ENCODE assay signal across 13 mouse cellular contexts in the genomic region with DNA sequence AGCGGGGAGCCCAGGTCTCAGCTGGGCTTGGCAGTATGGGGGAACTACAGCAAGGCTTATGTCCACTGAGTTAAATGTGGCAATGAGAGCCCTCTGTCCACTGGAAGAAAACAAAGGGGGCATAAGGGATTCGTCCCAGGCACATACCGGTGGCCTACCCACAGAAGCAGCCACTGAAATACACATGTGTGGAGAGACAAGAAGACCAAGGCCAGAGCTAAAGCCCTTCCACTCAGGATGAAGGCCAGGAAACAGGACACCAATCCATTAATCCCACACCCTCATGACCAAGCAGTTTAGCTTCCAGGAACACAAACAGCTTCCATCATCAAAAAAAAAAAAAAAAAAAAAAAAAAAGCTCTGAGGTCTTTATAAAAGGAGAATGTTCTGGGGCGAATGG. TPM values are rescaled to one million over a fixed set of nuclear protein-coding genes. Genes with fewer than 3 reads are reported as not detected.
DNase-seq lines count a peak whose midpoint lies in the region; ATAC-seq and TF ChIP-seq lines count a peak whose summit lies in the region.
"Had no signal": no experiment of that assay in that cellular context is flagged by ENCODE, and none has a peak within 500 bp of the region (broad histone marks: within the 10 kb centered on the region; RNA-seq: fewer than 3 reads in every experiment).

No protein-coding gene starts in this region.

- no peak overlapping the region for H3K4me2 ChIP-seq in embryonic facial prominence, embryonic 12.5 days (replicated peaks)
- H3K4me2 ChIP-seq in limb, embryonic 14.5 days (replicated peaks; ENCODE audit: low read depth, low read length, severe bottlenecking) = no peak overlapping the region
- no peak overlapping the region for H3K4me2 ChIP-seq in forebrain, postnatal 0 days (ENCODE audit: low read depth)
- H3K4me2 ChIP-seq: lung, embryonic 15.5 days; neural tube, embryonic 15.5 days had no signal

- 0 out of 2 replicates have a peak overlapping the region, but pooled peaks have one; percentile 12 for H3K27ac ChIP-seq in embryonic facial prominence, embryonic 12.5 days
- no peak overlapping the region for H3K27ac ChIP-seq in embryonic facial prominence, embryonic 10.5 days (replicated peaks)
- 0 out of 2 replicates have a peak overlapping the region, but pooled peaks have one; percentile 36 for H3K27ac ChIP-seq in left cerebral cortex, adult 2 months
- H3K27ac ChIP-seq in limb, embryonic 14.5 days (replicated peaks; ENCODE audit: low read depth, low read length) = peak overlapping the region; percentile 53; the same call in 1 of the 2 replicates
- no peak overlapping the region for H3K27ac ChIP-seq in forebrain, postnatal 0 days (ENCODE audit: low read depth, low read length)
- H3K27ac ChIP-seq: neural tube, embryonic 15.5 days had no signal

- 0 out of 2 replicates have a peak, but pooled peaks cover 2% of the 10 kb centered on the region for H3K9me3 ChIP-seq in embryonic facial prominence, embryonic 12.5 days
- no peaks in the 10 kb centered on the region for H3K9me3 ChIP-seq in embryonic facial prominence, embryonic 10.5 days
- no peaks in the 10 kb centered on the region for H3K9me3 ChIP-seq in limb, embryonic 14.5 days (ENCODE audit: control insufficient read depth, low read length)
- H3K9me3 ChIP-seq in forebrain, postnatal 0 days (ENCODE audit: low read length) = no peaks in the 10 kb centered on the region
- H3K9me3 ChIP-seq: lung, embryonic 15.5 days; neural tube, embryonic 15.5 days had no signal

- TF ChIP-seq POLR2A in limb, embryonic 14.5 days (IDR thresholded peaks at IDR 0.05; ENCODE audit: borderline replicate concordance, extremely low read depth, insufficient read depth, insufficient read length) = no peak

- no peak overlapping the region for H3K4me3 ChIP-seq in embryonic facial prominence, embryonic 12.5 days
- no peak overlapping the region for H3K4me3 ChIP-seq in embryonic facial prominence, embryonic 10.5 days
- H3K4me3 ChIP-seq in left cerebral cortex, adult 2 months = no peak overlapping the region
- no peak overlapping the region for H3K4me3 ChIP-seq in limb, embryonic 14.5 days (replicated peaks; ENCODE audit: low read length)
- H3K4me3 ChIP-seq in forebrain, postnatal 0 days (ENCODE audit: low read depth, low read length) = no peak overlapping the region
- H3K4me3 ChIP-seq: lung, embryonic 15.5 days; neural tube, embryonic 15.5 days had no signal

- ATAC-seq in embryonic facial prominence, embryonic 12.5 days (ENCODE audit: insufficient number of reproducible peaks, insufficient read depth, low FRiP score, low TSS enrichment) = no peak
- ATAC-seq in limb, embryonic 14.5 days (ENCODE audit: low FRiP score, low read depth) = peak; percentile 58; the same call in 1 of the 2 replicates
- ATAC-seq in forebrain, postnatal 0 days = no peak

- no peak for TF ChIP-seq CTCF in left cerebral cortex, adult 2 months (IDR thresholded peaks at IDR 0.05)
- TF ChIP-seq CTCF in forebrain, postnatal 0 days (IDR thresholded peaks at IDR 0.05; ENCODE audit: low read depth) = no peak

- WGBS in embryonic facial prominence, embryonic 12.5 days = 77% methylated on average over 4 of the region's 4 CpGs
- 87% methylated on average over 4 of the region's 4 CpGs for WGBS in embryonic facial prominence, embryonic 10.5 days
- 65% methylated on average over 4 of the region's 4 CpGs for WGBS in limb, embryonic 14.5 days
- 88% methylated on average over 4 of the region's 4 CpGs for WGBS in forebrain, postnatal 0 days

- no peaks in the 10 kb centered on the region for H3K27me3 ChIP-seq in embryonic facial prominence, embryonic 12.5 days
- H3K27me3 ChIP-seq in embryonic facial prominence, embryonic 10.5 days (replicated peaks; ENCODE audit: low read depth, poor library complexity, severe bottlenecking) = no peaks in the 10 kb centered on the region
- H3K27me3 ChIP-seq in limb, embryonic 14.5 days (ENCODE audit: control insufficient read depth, insufficient read depth, low read length) = no peaks in the 10 kb centered on the region
- no peaks in the 10 kb centered on the region for H3K27me3 ChIP-seq in forebrain, postnatal 0 days (ENCODE audit: insufficient read depth, low read length)
- H3K27me3 ChIP-seq: lung, embryonic 15.5 days; neural tube, embryonic 15.5 days had no signal

- intact Hi-C loops in left cerebral cortex, adult 2 months (cut with DNase I) = no loop called here

- H3K4me1 ChIP-seq in embryonic facial prominence, embryonic 12.5 days = peaks cover 8% of the 10 kb centered on the region; the same call in 1 of the 2 replicates
- peaks cover 21% of the 10 kb centered on the region for H3K4me1 ChIP-seq in embryonic facial prominence, embryonic 10.5 days
- peaks cover 20% of the 10 kb centered on the region for H3K4me1 ChIP-seq in limb, embryonic 14.5 days (ENCODE audit: control insufficient read depth, insufficient read depth, low read length)
- no peaks in the 10 kb centered on the region for H3K4me1 ChIP-seq in forebrain, postnatal 0 days (ENCODE audit: insufficient read depth)

- no peak overlapping the region for H3K9ac ChIP-seq in embryonic facial prominence, embryonic 12.5 days
- H3K9ac ChIP-seq in limb, embryonic 14.5 days (ENCODE audit: low read depth, low read length, severe bottlenecking) = no peak overlapping the region
- H3K9ac ChIP-seq in forebrain, postnatal 0 days = no peak overlapping the region
- H3K9ac ChIP-seq: lung, embryonic 15.5 days; neural tube, embryonic 15.5 days had no signal

- no peaks in the 10 kb centered on the region for H3K36me3 ChIP-seq in embryonic facial prominence, embryonic 12.5 days
- peaks cover 8% of the 10 kb centered on the region for H3K36me3 ChIP-seq in embryonic facial prominence, embryonic 10.5 days (replicated peaks)
- H3K36me3 ChIP-seq in limb, embryonic 14.5 days (ENCODE audit: control insufficient read depth, insufficient read depth, low read length) = peaks cover under 1% of the 10 kb centered on the region; the same call in 1 of the 2 replicates
- no peaks in the 10 kb centered on the region for H3K36me3 ChIP-seq in forebrain, postnatal 0 days (ENCODE audit: insufficient read depth)
- H3K36me3 ChIP-seq: neural tube, embryonic 15.5 days had no signal

- no peak for DNase-seq in embryonic facial prominence, embryonic 10.5 days (ENCODE audit: low spot score)
- no peak for DNase-seq in left cerebral cortex, adult 2 months (ENCODE audit: extremely low spot score in 1 of 2, low spot score in 2 of 2)
- no peak for DNase-seq in left cerebral cortex, adult 18-20 months (ENCODE audit: low spot score in 2 of 2)
- peak; percentile 14 for DNase-seq in adipocyte (ENCODE audit: low spot score)
- no peak for DNase-seq in limb, embryonic 14.5 days (ENCODE audit: low spot score)
- no peak for DNase-seq in forebrain, postnatal 0 days
- DNase-seq in frontal cortex, postnatal 14 days (ENCODE audit: low spot score in 2 of 2) = no peak
- DNase-seq: adrenal gland, postnatal 25 days; cerebellum, postnatal 25 days had no signal

RNA-seq across cellular contexts. Expression of a gene that starts 19.2 kb away (rescaled TPM):
- polyA plus RNA-seq in embryonic facial prominence, embryonic 12.5 days (2016; fragmentation: Nextera tagmentation; extraction: Ambion mirVana) = 3.7 and 4.5 TPM in 2 replicates
- polyA plus RNA-seq in embryonic facial prominence, embryonic 10.5 days (2016; fragmentation: Nextera tagmentation; extraction: Ambion mirVana) = 2.1 and 2.9 TPM in 2 replicates
- 10 to 100 TPM; 16.0 to 19.2 TPM for total RNA-seq in left cerebral cortex, adult 2 months (2021)
- 10 to 100 TPM; 17.2 to 19.1 TPM for total RNA-seq in left cerebral cortex, adult 18-20 months (2021)
- polyA plus RNA-seq in limb, embryonic 14.5 days (2012; rRNA removed) = 0.58 and 0.63 TPM in 2 replicates
- 1.2 and 1.4 TPM in 2 replicates for polyA plus RNA-seq in limb, embryonic 14.5 days (2014; fragmentation: Nextera tagmentation; extraction: Ambion mirVana)
- total RNA-seq in forebrain, postnatal 0 days (2014; rRNA removed) = 10.7 and 10.9 TPM in 2 replicates
- 3.8 and 7.0 TPM in 2 replicates for polyA plus RNA-seq in forebrain, postnatal 0 days (2015; fragmentation: Nextera tagmentation; extraction: Ambion mirVana)
- total RNA-seq: monocyte, adult 5-6 weeks had no signal

Comparison
In these comparisons a context has a peak if more than half of its experiments do, and no peak if none do; other contexts are left out.
1. H3K27ac ChIP-seq: peak in embryonic facial prominence, embryonic 12.5 days (single experiment), left cerebral cortex, adult 2 months (single experiment) and limb, embryonic 14.5 days (single experiment); none in embryonic facial prominence, embryonic 10.5 days (single experiment) and forebrain, postnatal 0 days (single experiment).